Mouse (Mus musculus) common myeloid progenitor, adult 5-6 weeks (primary cell): ENCODE results near the gene Glo1. TPM values are rescaled to one million over a fixed set of nuclear protein-coding genes. Genes with fewer than 3 reads are reported as not detected.

ENCODE experiments used
- ATAC-seq: replicated peaks from 2 replicates; pipeline ENCODE4 v1.8.0; 2016; ENCODE audit warnings: low read depth, mild to moderate bottlenecking, moderate TSS enrichment, inconsistent platforms; ENCODE audit not compliant: poor library complexity, severe bottlenecking
- total RNA-seq: library from RNA; stranded (forward); fragments of 200-1000, 187-1606 nt; gene quantifications from 2 replicates; pipeline ENCODE4 v1.2.3, GENCODE M21; 2017

The Glo1 gene
- total RNA-seq, 1 experiment from 2014 or later: 156 TPM

- ATAC-seq: no peak
Measured at GRCm38 (mm10) chr17:30553027-30553937, 73.4 kb downstream of the Glo1 start.

GRCm38 (mm10) chr17:30550774-30551107 lies 75.9 kb downstream of the Glo1 start:
- ATAC-seq: no peak

GRCm38 (mm10) chr17:30549899-30550773 lies 76.5 kb downstream of the Glo1 start:
- no peak for ATAC-seq

- ATAC-seq: no peak
Measured at GRCm38 (mm10) chr17:30539098-30539497, 87.6 kb downstream of the Glo1 start.

- ATAC-seq: no peak
Measured at GRCm38 (mm10) chr17:30536651-30537050, 90.0 kb downstream of the Glo1 start.

Other genes with a start within 250 kb of the Glo1 start
- 23.4 and 25.5 TPM in 2 replicates for gene Btbd9, start 50.4 kb downstream of the Glo1 start, total RNA-seq
- 27.9 and 50.6 TPM in 2 replicates for gene Dnah8, start 2.5 kb downstream of the Glo1 start, total RNA-seq